Mouse (Mus musculus): ENCODE results near the gene Fam170b.

- TF ChIP-seq CTCF (IDR thresholded peaks at IDR 0.05; ENCODE audit: borderline replicate concordance, insufficient read depth, low read length) (no peak), POLR2A (IDR thresholded peaks at IDR 0.05; ENCODE audit: low read depth, low read length) (no peak)
Observed at GRCm38 (mm10) chr14:32861656-32862055, 27.9 kb downstream of the Fam170b start.
